Mouse (Mus musculus) midbrain, embryonic 14.5 days (tissue): ENCODE data around the gene Heatr5a. TPM values are rescaled to one million over a fixed set of nuclear protein-coding genes. Genes with fewer than 3 reads are reported as not detected.

ENCODE experiments used
- ATAC-seq: fragments of 200-750 bp; cut with Nextera tagmentation; 2 replicates; pipeline ENCODE4 v1.8.0; 2017; ENCODE audit warnings: moderate number of reproducible peaks, moderate library complexity; ENCODE audit not compliant: low FRiP score, low TSS enrichment
- DNase-seq: peaks from one replicate; pipeline ENCODE4 v3.0.0-alpha.2; 2015
- H3K27ac ChIP-seq: fragments of 300-500 bp; sonication (generic); replicated peaks from 2 replicates; pipeline ENCODE4 v1.5.1; 2014; ENCODE audit warnings: mild to moderate bottlenecking, low read depth, low read length, moderate library complexity
- H3K27me3 ChIP-seq: fragments of 300-500 bp; sonication (generic); 2 replicates; pipeline ENCODE4 v1.6.1; 2014; ENCODE audit warnings: low read length, control low read depth, mixed read lengths; ENCODE audit not compliant: control insufficient read depth, insufficient read depth
- H3K36me3 ChIP-seq: fragments of 300-500 bp; sonication (generic); 2 replicates; pipeline ENCODE4 v1.6.1; 2014; ENCODE audit warnings: low read length, control low read depth; ENCODE audit not compliant: control insufficient read depth, insufficient read depth
- H3K4me1 ChIP-seq: fragments of 300-500 bp; sonication (generic); 2 replicates; pipeline ENCODE4 v1.6.1; 2014; ENCODE audit warnings: mild to moderate bottlenecking, antibody characterized with exemption, low read length, control low read depth; ENCODE audit not compliant: control insufficient read depth, insufficient read depth
- H3K4me2 ChIP-seq: fragments of 300-500 bp; sonication (generic); 2 replicates; pipeline ENCODE4 v1.6.1; 2014; ENCODE audit warnings: mild to moderate bottlenecking, low read length, moderate library complexity
- H3K4me3 ChIP-seq: fragments of 300-500 bp; sonication (generic); replicated peaks from 2 replicates; pipeline ENCODE4 v1.5.1; 2014; ENCODE audit warnings: low read depth, low read length
- H3K9ac ChIP-seq: fragments of 300-500 bp; sonication (generic); replicated peaks from 2 replicates; pipeline ENCODE4 v1.6.1; 2014; ENCODE audit warnings: mild to moderate bottlenecking, low read length, moderate library complexity
- H3K9me3 ChIP-seq: fragments of 300-500 bp; sonication (generic); 2 replicates; pipeline ENCODE4 v1.6.1; 2016; ENCODE audit warnings: low read length, control low read depth, mixed read lengths; ENCODE audit not compliant: control insufficient read depth
- WGBS: fragments of 180-500 bp; shearing (Covaris S2); extraction: QIAGEN DNeasy Blood & Tissue Kit; methylation state at CpG from one replicate; pipeline ENCODE4 v1.1.7; 2014; 5-methylcytosine and 5-hydroxymethylcytosine counted together
- polyA plus RNA-seq: library from polyadenylated mRNA; unstranded; fragments of >200 nt; fragmentation: Nextera tagmentation; extraction: Ambion mirVana; gene quantifications from 2 replicates; pipeline ENCODE4 v1.2.1, GENCODE M21; 2014

Heatr5a gene
- polyA plus RNA-seq, 1 experiment from 2014 or later = 7.6 TPM

DNA sequence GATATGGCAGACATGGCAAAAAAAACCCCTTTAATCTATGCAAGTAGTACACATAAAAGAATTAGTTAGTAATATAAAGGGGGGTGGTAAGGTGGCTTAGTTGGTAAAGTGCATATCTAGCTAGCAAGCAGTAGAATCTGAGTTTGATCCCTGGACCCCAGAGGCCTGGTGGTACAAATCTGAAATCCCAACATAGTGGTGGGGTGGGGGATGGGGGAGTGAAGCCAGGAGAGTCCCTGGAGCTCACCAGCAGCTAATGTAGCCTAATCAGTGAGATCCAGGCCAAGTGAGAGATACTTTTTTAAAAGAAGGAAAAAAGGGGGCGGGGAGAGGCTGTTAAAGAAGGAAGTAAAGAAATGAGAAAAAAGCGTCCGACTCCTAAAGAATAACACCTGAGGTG, 120.0 kb downstream of the Heatr5a start:
- H3K27me3 ChIP-seq = no peaks in the 10 kb centered on the region
- H3K36me3 ChIP-seq = no peaks in the 10 kb centered on the region
- DNase-seq (no peak), ATAC-seq (no peak)
- H3K4me3 ChIP-seq = no peak overlapping the region
- no peaks in the 10 kb centered on the region for H3K9me3 ChIP-seq
- H3K27ac ChIP-seq = no peak overlapping the region
- H3K4me2 ChIP-seq = no peak overlapping the region
- H3K9ac ChIP-seq = no peak overlapping the region
- H3K4me1 ChIP-seq = no peaks in the 10 kb centered on the region
- 86% methylated on average over 3 of the region's 3 CpGs for WGBS

DNA sequence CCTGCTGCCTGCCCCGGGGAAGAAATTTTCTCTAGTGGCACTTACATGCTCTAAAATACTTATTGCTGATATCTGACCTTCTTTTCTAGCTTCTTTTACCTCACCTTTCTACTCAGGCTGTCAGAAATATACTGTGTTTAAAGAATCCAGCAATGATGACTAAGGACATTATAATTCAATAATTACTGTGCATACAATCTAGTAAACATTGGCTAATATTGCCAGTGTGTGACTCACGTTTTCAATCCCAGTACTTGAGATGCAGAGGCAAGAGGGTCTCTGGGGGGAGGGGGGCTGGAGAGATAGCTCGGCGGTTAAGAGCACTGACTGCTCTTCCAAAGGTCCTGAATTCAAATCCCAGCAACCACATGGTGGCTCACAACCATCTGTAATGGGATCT, 120.8 kb downstream of the Heatr5a start:
- Histone ChIP-seq H3K36me3 (no peaks in the 10 kb centered on the region), H3K27me3 (no peaks in the 10 kb centered on the region), H3K27ac (no peak overlapping the region), H3K9ac (no peak overlapping the region), H3K9me3 (no peaks in the 10 kb centered on the region), H3K4me2 (no peak overlapping the region), H3K4me1 (no peaks in the 10 kb centered on the region), H3K4me3 (no peak overlapping the region)
- ATAC-seq = no peak
- 94% methylated on average over 4 of the region's 4 CpGs for WGBS
- no peak for DNase-seq

DNA sequence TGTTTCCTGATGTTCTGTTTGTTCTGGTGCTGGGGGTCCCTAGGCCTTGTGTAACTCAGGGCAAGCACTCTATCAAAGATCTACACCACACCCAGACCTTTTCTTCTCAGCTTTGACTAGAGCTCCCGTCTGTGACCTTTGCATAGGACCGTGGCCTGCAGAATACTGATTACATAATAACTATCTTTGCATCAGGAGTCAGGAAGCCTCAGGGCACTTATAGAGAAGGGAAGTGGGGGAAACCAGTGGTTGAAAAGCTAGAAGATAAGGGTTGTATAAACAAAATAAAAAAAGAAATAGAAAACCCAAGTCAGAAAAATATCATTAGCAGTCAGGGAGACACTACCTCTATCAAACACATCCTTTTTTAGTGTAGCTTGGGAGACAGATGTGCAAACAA, 121.2 kb downstream of the Heatr5a start:
- Histone ChIP-seq H3K27ac (no peak overlapping the region), H3K9me3 (no peaks in the 10 kb centered on the region), H3K36me3 (no peaks in the 10 kb centered on the region), H3K9ac (no peak overlapping the region), H3K4me3 (no peak overlapping the region), H3K4me2 (no peak overlapping the region), H3K4me1 (no peaks in the 10 kb centered on the region), H3K27me3 (no peaks in the 10 kb centered on the region)
- 95% methylated on average over 2 of the region's 2 CpGs for WGBS
- ATAC-seq = no peak
- no peak for DNase-seq

DNA sequence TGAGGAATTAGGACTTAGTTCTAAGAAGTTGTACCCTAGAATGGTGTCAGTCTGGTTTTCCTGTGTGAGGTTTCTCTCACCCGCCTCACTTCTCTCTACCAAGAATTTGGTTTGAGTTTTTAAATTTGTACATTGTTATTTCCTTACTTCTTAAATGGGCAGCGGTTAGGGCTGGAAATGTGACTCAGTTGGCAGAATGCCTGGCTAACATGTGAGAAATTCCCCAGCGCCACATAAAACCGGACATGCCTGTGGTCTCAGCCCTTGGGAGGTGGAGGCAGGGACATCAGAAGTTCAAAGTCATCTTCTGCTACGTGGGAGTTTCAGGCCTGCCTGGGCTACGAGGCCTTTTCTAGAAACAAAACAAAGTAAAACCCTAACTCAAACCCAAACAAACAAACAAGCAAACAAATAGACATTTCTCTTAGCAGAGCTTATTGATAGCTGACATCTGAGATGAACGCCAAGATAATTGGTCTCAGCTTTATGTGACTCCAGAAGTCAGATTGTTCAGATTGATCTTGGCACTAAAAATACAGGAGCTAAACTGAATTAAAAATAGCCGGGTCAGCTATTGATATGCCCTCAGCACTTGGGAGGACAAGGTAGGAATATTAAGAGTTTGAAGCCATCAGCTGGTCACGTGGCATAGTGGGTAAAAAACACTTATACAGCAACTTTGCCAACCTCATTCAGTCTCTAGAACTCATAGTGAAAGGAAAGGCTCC, 123.0 kb downstream of the Heatr5a start:
- no peak for ATAC-seq
- H3K27ac ChIP-seq = no peak overlapping the region
- H3K36me3 ChIP-seq = no peaks in the 10 kb centered on the region
- no peak overlapping the region for H3K9ac ChIP-seq
- WGBS = 88% methylated on average over 9 of the region's 9 CpGs
- H3K27me3 ChIP-seq = no peaks in the 10 kb centered on the region
- no peak overlapping the region for H3K4me2 ChIP-seq
- no peaks in the 10 kb centered on the region for H3K9me3 ChIP-seq
- peaks cover 12% of the 10 kb centered on the region; the same call in 1 of the 2 replicates for H3K4me1 ChIP-seq
- no peak for DNase-seq
- no peak overlapping the region for H3K4me3 ChIP-seq

DNA sequence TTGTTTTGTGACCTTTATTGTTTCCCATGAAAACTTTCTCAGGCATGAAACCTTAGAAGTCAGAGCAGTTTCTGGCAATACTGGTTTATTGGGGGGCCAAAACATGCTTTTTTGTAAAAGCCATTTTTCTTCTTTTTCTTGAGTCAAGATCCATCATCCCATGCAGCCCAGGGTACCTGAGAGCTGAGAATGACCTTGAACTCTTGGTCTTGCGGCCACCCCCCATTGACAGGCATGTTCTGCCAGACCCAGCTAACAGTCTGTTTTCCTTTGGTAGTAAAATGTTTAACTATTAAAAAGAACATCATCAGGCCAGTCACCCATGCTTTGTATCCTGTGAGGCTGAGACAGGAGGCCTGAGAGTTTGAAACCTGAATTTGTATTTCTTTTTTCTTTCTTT, 125.9 kb downstream of the Heatr5a start:
- H3K4me2 ChIP-seq = peak overlapping the region; percentile 66; the same call in 1 of the 2 replicates
- ATAC-seq = no peak
- peak overlapping the region; percentile 49 for H3K4me3 ChIP-seq
- no peaks in the 10 kb centered on the region for H3K27me3 ChIP-seq
- H3K36me3 ChIP-seq = no peaks in the 10 kb centered on the region
- H3K27ac ChIP-seq = no peak overlapping the region
- H3K9ac ChIP-seq = no peak overlapping the region
- peaks cover 12% of the 10 kb centered on the region; the same call in 1 of the 2 replicates for H3K4me1 ChIP-seq
- H3K9me3 ChIP-seq = no peaks in the 10 kb centered on the region
- WGBS = 43% methylated on average over 1 of the region's 1 CpGs
- no peak for DNase-seq

DNA sequence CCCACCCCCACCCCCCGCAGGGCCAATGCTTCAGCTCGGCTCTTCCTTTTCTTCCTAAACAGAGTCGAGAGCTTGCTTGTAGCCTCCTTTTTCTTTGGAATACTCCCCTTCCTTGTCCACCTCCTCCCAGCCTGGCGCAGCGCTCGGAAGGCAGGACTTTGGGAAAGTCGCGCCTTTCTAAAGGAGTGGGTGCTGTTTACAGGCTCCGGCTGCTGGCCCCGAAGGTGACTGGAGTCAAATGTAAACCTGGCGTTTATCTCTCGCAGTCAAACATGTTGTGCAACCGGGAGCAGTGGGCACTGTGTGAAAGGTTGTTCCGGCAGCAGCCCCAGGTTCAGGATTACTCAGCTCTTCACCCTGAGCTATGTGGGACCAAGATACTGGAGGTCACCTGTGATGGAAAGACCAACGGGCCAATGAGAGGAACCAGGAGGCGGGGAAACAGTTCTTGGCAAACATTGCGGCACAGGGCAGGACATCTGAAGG, 126.3 kb downstream of the Heatr5a start:
- Histone ChIP-seq H3K4me1 (peaks cover 12% of the 10 kb centered on the region; the same call in 1 of the 2 replicates), H3K9ac (peak overlapping the region; percentile 44; the same call in 1 of the 2 replicates), H3K9me3 (no peaks in the 10 kb centered on the region), H3K36me3 (no peaks in the 10 kb centered on the region), H3K27ac (peak overlapping the region; percentile 58; the same call in 1 of the 2 replicates), H3K4me2 (peak overlapping the region; percentile 66), H3K4me3 (peak overlapping the region; percentile 49), H3K27me3 (no peaks in the 10 kb centered on the region)
- DNase-seq = peak; percentile 92
- under 1% methylated on average over 17 of the region's 17 CpGs for WGBS
- ATAC-seq = peak; percentile 91

DNA sequence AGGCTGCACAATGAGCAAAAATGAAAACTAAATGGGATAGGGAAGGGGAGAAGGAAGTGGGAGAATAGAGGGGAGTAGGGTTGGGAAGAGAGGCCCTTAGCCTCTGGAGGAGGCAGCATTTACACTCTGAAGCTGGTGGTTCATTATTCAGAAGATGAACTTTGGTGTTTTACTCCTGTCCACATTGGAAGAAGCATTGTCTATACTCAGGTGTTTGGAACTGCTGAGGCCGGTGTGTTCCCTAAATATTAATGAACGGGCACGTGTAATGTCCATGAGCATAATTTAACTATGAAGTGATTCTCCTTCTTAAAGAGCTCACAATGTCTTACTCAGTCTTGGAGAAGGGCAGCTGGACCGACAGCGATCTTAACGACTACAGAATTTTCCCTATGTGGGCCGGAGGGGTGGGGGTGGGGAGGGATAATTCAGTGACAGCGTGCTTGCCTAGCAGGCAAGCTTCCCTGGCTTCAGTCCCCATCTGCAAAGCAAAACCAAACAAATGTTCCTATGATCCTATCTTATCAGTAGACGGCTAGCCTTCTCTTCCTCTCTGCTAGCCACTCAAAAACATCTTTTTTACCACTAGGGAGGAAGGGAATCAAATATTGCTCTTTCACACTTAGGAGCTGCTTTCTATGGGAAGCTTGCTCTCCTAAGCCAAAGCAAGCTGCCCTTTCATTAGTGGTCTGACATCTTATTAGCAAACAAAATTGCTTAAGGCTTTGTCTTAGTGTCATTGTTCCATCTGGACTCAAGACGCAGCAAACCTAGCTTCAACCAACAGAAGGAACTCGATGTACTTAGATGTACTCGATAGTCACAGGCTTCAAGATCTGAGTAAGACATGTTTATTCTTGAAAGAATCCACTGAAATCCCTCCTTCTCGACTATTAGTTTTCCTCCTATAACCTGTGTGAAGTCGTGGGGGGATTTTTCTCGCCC, 127.3 kb downstream of the Heatr5a start:
- Histone ChIP-seq H3K4me2 (peak overlapping the region; percentile 66), H3K4me1 (peaks cover 12% of the 10 kb centered on the region; the same call in 1 of the 2 replicates), H3K9me3 (no peaks in the 10 kb centered on the region), H3K9ac (0 out of 2 replicates have a peak overlapping the region, but pooled peaks have one; percentile 44), H3K27ac (no peak overlapping the region), H3K27me3 (no peaks in the 10 kb centered on the region), H3K4me3 (peak overlapping the region; percentile 49), H3K36me3 (no peaks in the 10 kb centered on the region)
- ATAC-seq (no peak), DNase-seq (peak; percentile 12)
- 30% methylated on average over 15 of the region's 15 CpGs for WGBS

DNA sequence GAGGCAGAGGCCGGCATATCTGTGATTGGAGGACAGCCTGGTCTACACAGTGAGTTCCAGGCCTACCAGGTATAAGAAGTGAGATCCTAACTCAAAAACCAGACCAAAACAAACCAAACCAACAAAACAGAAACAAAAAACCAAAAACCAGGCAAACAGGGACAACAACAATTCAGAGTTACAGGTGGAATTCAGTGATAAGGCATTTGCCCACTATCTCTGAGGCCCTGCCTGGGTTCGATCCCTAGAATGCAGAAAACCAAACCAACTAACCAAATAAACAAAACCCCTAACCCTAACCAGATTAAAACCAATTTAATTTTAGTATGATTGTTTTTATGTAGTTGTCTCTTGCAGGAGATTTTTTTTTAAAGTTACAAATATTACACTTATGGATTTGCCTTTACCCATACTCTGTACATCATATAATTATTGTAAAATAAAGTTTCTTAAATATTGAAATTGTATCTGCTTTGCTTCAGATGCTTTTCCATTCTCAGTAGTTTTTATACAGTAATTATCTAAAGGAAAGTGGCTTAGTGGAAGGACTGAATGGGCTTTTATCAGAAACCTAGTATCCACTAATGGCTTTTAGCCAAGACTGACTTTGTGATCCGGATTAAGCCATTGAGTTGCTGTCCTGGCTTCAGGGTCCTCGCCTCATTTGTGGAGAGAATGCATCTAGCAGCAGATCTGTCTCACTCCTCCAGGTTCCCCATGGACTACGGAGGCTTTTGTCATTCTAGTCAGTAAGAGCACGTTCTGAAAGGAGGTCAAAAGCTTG, 128.8 kb downstream of the Heatr5a start:
- DNase-seq (peak; percentile 71), ATAC-seq (no peak)
- WGBS = 36% methylated on average over 6 of the region's 6 CpGs
- no peaks in the 10 kb centered on the region for H3K9me3 ChIP-seq
- H3K4me1 ChIP-seq = peaks cover 12% of the 10 kb centered on the region; the same call in 1 of the 2 replicates
- H3K36me3 ChIP-seq = no peaks in the 10 kb centered on the region
- no peak overlapping the region for H3K4me2 ChIP-seq
- no peak overlapping the region for H3K9ac ChIP-seq
- no peak overlapping the region for H3K27ac ChIP-seq
- no peak overlapping the region for H3K4me3 ChIP-seq
- H3K27me3 ChIP-seq = no peaks in the 10 kb centered on the region
